8 mouse cellular contexts compared by ENCODE assay signal in genomic region chr14:21750881-21751542, GRCm38 (mm10). TPM values are rescaled to one million over a fixed set of nuclear protein-coding genes. Genes with fewer than 3 reads are reported as not detected.
DNase-seq lines count a peak whose midpoint lies in the region; ATAC-seq and TF ChIP-seq lines count a peak whose summit lies in the region.

Dusp13 (minus strand) TSS chr14:21751181.

- H3K4me3 ChIP-seq in forebrain, embryonic 10.5 days: peak within 1 kb of the TSS; percentile 99
- H3K4me3 ChIP-seq in heart, postnatal 0 days (ENCODE audit: low read depth, low read length): peak within 1 kb of the TSS; percentile 68
- peak within 1 kb of the TSS; percentile 94 for H3K4me3 ChIP-seq in liver, embryonic 15.5 days (replicated peaks)
- peak within 1 kb of the TSS; percentile 97 for H3K4me3 ChIP-seq in stomach, embryonic 15.5 days (replicated peaks)

- no peaks in the 10 kb centered on the region for H3K36me3 ChIP-seq in forebrain, embryonic 10.5 days (replicated peaks)
- no peaks in the 10 kb centered on the region for H3K36me3 ChIP-seq in heart, postnatal 0 days (replicated peaks; ENCODE audit: control insufficient read depth, insufficient read depth, low read length)
- H3K36me3 ChIP-seq in liver, embryonic 15.5 days (replicated peaks): no peaks in the 10 kb centered on the region
- no peaks in the 10 kb centered on the region for H3K36me3 ChIP-seq in stomach, embryonic 15.5 days

- peak within 1 kb of the TSS; percentile 73 for H3K4me2 ChIP-seq in heart, postnatal 0 days (ENCODE audit: low read depth, low read length)
- H3K4me2 ChIP-seq in liver, embryonic 15.5 days: peak within 1 kb of the TSS; percentile 87
- peak within 1 kb of the TSS; percentile 81 for H3K4me2 ChIP-seq in stomach, embryonic 15.5 days

- ATAC-seq in heart, postnatal 0 days (ENCODE audit: insufficient read depth, low read depth): peak; percentile 79
- peak; percentile 78 for ATAC-seq in liver, embryonic 15.5 days (ENCODE audit: insufficient read depth)
- ATAC-seq in stomach, embryonic 15.5 days (ENCODE audit: insufficient read depth, low FRiP score, low read depth): peak; percentile 79

- TF ChIP-seq CTCF in heart, postnatal 0 days (IDR thresholded peaks at IDR 0.05; ENCODE audit: low read depth): no peak

- no peak for TF ChIP-seq EP300 in heart, postnatal 0 days (IDR thresholded peaks at IDR 0.05; ENCODE audit: low read depth)

- WGBS in forebrain, embryonic 10.5 days: under 1% methylated on average over 26 of the region's 26 CpGs
- under 1% methylated on average over 26 of the region's 26 CpGs for WGBS in heart, postnatal 0 days
- under 1% methylated on average over 26 of the region's 26 CpGs for WGBS in liver, embryonic 15.5 days (ENCODE audit: insufficient replicate concordance)
- WGBS in stomach, embryonic 15.5 days: under 1% methylated on average over 26 of the region's 26 CpGs

- DNase-seq in CD4-positive, CD25-positive, alpha-beta regulatory T cell, adult 2 months (ENCODE audit: low read depth, low spot score): peak; percentile 85
- peak; percentile 90 for DNase-seq in brain, adult 2 months (ENCODE audit: low read depth, low spot score)
- peak; percentile 57 for DNase-seq in forebrain, embryonic 10.5 days (ENCODE audit: extremely low spot score, low spot score)
- peak; percentile 83 for DNase-seq in heart, postnatal 0 days (ENCODE audit: low spot score)
- DNase-seq in kidney, postnatal 36 days: peak; percentile 77 to 79
- peak; percentile 66 for DNase-seq in neural tube, embryonic 10.5 days (ENCODE audit: extremely low spot score, low spot score)

- peak within 1 kb of the TSS; percentile 71 for H3K9ac ChIP-seq in heart, postnatal 0 days (replicated peaks; ENCODE audit: low read depth, low read length)
- peak within 1 kb of the TSS; percentile 88 for H3K9ac ChIP-seq in liver, embryonic 15.5 days
- H3K9ac ChIP-seq in stomach, embryonic 15.5 days: peak within 1 kb of the TSS; percentile 89

- H3K9me3 ChIP-seq in forebrain, embryonic 10.5 days: no peaks in the 10 kb centered on the region
- H3K9me3 ChIP-seq in heart, postnatal 0 days (replicated peaks; ENCODE audit: control insufficient read depth, low read length): no peaks in the 10 kb centered on the region
- H3K9me3 ChIP-seq in liver, embryonic 15.5 days (replicated peaks): no peaks in the 10 kb centered on the region
- no peaks in the 10 kb centered on the region for H3K9me3 ChIP-seq in stomach, embryonic 15.5 days

- H3K4me1 ChIP-seq in forebrain, embryonic 10.5 days: peaks cover 28% of the 10 kb centered on the region
- H3K4me1 ChIP-seq in heart, postnatal 0 days (ENCODE audit: control insufficient read depth, insufficient read depth): peaks cover 8% of the 10 kb centered on the region
- peaks cover 63% of the 10 kb centered on the region for H3K4me1 ChIP-seq in liver, embryonic 15.5 days (replicated peaks)
- H3K4me1 ChIP-seq in stomach, embryonic 15.5 days: peaks cover 7% of the 10 kb centered on the region

- H3K27me3 ChIP-seq in forebrain, embryonic 10.5 days (ENCODE audit: poor library complexity, severe bottlenecking): no peaks in the 10 kb centered on the region
- no peaks in the 10 kb centered on the region for H3K27me3 ChIP-seq in heart, postnatal 0 days (ENCODE audit: control insufficient read depth, insufficient read depth, low read length)
- H3K27me3 ChIP-seq in liver, embryonic 15.5 days: no peaks in the 10 kb centered on the region
- no peaks in the 10 kb centered on the region for H3K27me3 ChIP-seq in stomach, embryonic 15.5 days (replicated peaks)

- H3K27ac ChIP-seq in forebrain, embryonic 10.5 days: peak within 1 kb of the TSS; percentile 93
- H3K27ac ChIP-seq in heart, postnatal 0 days (ENCODE audit: low read depth): peak within 1 kb of the TSS; percentile 76
- H3K27ac ChIP-seq in liver, embryonic 15.5 days (replicated peaks): peak within 1 kb of the TSS; percentile 79
- peak within 1 kb of the TSS; percentile 84 for H3K27ac ChIP-seq in stomach, embryonic 15.5 days

RNA-seq across cellular contexts. Expression of gene Dusp13, which starts in this region (rescaled TPM):
- polyA plus RNA-seq in forebrain, embryonic 10.5 days (2016; fragmentation: Nextera tagmentation; extraction: Ambion mirVana): not detected in 2 replicates
- total RNA-seq in heart, postnatal 0 days (2014; rRNA removed; ENCODE audit: low replicate concordance): not detected in 2 replicates
- not detected in 2 replicates for polyA plus RNA-seq in heart, postnatal 0 days (2015; fragmentation: Nextera tagmentation; extraction: Ambion mirVana)
- polyA plus RNA-seq in liver, embryonic 15.5 days (2015; fragmentation: Nextera tagmentation; extraction: Ambion mirVana): 0.16 and 0.18 TPM in 2 replicates
- not detected in 2 replicates for polyA plus RNA-seq in stomach, embryonic 15.5 days (2015; fragmentation: Nextera tagmentation; extraction: Ambion mirVana)

Comparison
In these comparisons a context has a peak if more than half of its experiments do, and no peak if none do; other contexts are left out.
1. Peak in every context shown above with its lines: DNase-seq, ATAC-seq, H3K4me3 ChIP-seq and H3K27ac ChIP-seq.
2. Peak in DNase-seq, H3K4me3 ChIP-seq and H3K27ac ChIP-seq in forebrain, embryonic 10.5 days; RNA of the gene not detected or under 1 TPM.
3. Peak in DNase-seq, ATAC-seq, H3K4me3 ChIP-seq, H3K27ac ChIP-seq, H3K9ac ChIP-seq and H3K4me2 ChIP-seq in heart, postnatal 0 days; RNA of the gene not detected or under 1 TPM.
4. Peak in ATAC-seq, H3K4me3 ChIP-seq, H3K27ac ChIP-seq, H3K9ac ChIP-seq and H3K4me2 ChIP-seq in liver, embryonic 15.5 days; RNA of the gene not detected or under 1 TPM.
5. Peak in ATAC-seq, H3K4me3 ChIP-seq, H3K27ac ChIP-seq, H3K9ac ChIP-seq and H3K4me2 ChIP-seq in stomach, embryonic 15.5 days; RNA of the gene not detected or under 1 TPM.